Mouse (Mus musculus) liver, embryonic 14.5 days (tissue): Measurements from ENCODE around the gene Senp2.

ENCODE experiments used
- CTCF ChIP-seq: IDR thresholded peaks from 2 replicates; pipeline ENCODE4 v1.5.1; 2016; ENCODE audit warnings: antibody characterized with exemption, low read depth, control low read depth
- EP300 ChIP-seq: IDR thresholded peaks from 2 replicates; pipeline ENCODE4 v1.6.1; 2016; ENCODE audit warnings: antibody characterized with exemption, low read depth

GRCm38 (mm10) chr16:22027474-22027873, 18.2 kb downstream of the Senp2 start:
- TF ChIP-seq CTCF, result no peak
- TF ChIP-seq EP300, result no peak
